Mouse (Mus musculus) kidney, adult 2 months (tissue): ENCODE results near the gene Serpinb1b. TPM values are rescaled to one million over a fixed set of nuclear protein-coding genes. Genes with fewer than 3 reads are reported as not detected.
"Not testable (repeated sequence)": the region's sequence is repeated elsewhere in the genome, so short reads cannot be mapped to it uniquely, and the experiment has no call there.

Source experiments
- DNase-seq: peaks from one replicate; pipeline ENCODE4 v3.0.0; 2021
- H3K27ac ChIP-seq: fragments of 200-500 bp; 2 replicates; pipeline ENCODE4 v1.5.1; 2012; ENCODE audit warnings: low read depth, low read length, control low read depth, inconsistent platforms; ENCODE audit not compliant: insufficient read depth
- H3K27me3 ChIP-seq: fragments of 200-500 bp; replicated peaks from 2 replicates; pipeline ENCODE4 v1.6.1; 2012; ENCODE audit warnings: mild to moderate bottlenecking, moderate library complexity, low read length, inconsistent platforms; ENCODE audit not compliant: control insufficient read depth, insufficient read depth
- H3K36me3 ChIP-seq: fragments of 200-500 bp; 2 replicates; pipeline ENCODE4 v1.6.1; 2012; ENCODE audit warnings: mild to moderate bottlenecking, moderate library complexity, low read length, inconsistent platforms; ENCODE audit not compliant: control insufficient read depth, insufficient read depth
- H3K4me1 ChIP-seq: fragments of 200-500 bp; 2 replicates; pipeline ENCODE4 v1.6.1; 2011; ENCODE audit warnings: low read length; ENCODE audit not compliant: control insufficient read depth, insufficient read depth
- H3K4me3 ChIP-seq: fragments of 200-500 bp; 2 replicates; pipeline ENCODE4 v1.5.1; 2011; ENCODE audit warnings: mild to moderate bottlenecking, low read depth, low read length, control low read depth; ENCODE audit not compliant: insufficient read depth
- CTCF ChIP-seq: fragments of 200-500 bp; conservative IDR thresholded peaks from 2 replicates; pipeline ENCODE4 v1.5.1; 2011; ENCODE audit warnings: low read depth, mild to moderate bottlenecking, control low read depth, low read length, moderate library complexity, mixed read lengths; ENCODE audit not compliant: insufficient read depth, insufficient read length
- POLR2A ChIP-seq: fragments of 200-500 bp; IDR thresholded peaks from one replicate; pipeline ENCODE4 v1.6.1; 2011; ENCODE audit warnings: low read depth, low read length, control low read depth
- WGBS: fragments of 180-500 bp; shearing (Covaris S2); methylation state at CpG from one replicate; pipeline ENCODE4 v1.1.7; 2018; 5-methylcytosine and 5-hydroxymethylcytosine counted together
- polyA plus RNA-seq: library from polyadenylated mRNA; depleted of rRNA; stranded (reverse); fragments of >200 nt; gene quantifications from 2 replicates; pipeline ENCODE4 v1.2.3, GENCODE M21; 2012; rRNA removed

The Serpinb1b gene
- not detected in 2 replicates for polyA plus RNA-seq

- H3K27me3 ChIP-seq, result no peaks in the 10 kb centered on the region
- no peaks in the 10 kb centered on the region for H3K36me3 ChIP-seq
- no peak within 1 kb of the TSS for H3K27ac ChIP-seq
- DNase-seq, result no peak
- WGBS, result 63% methylated on average over 3 of the region's 3 CpGs
- no peaks in the 10 kb centered on the region for H3K4me1 ChIP-seq
- no peak within 1 kb of the TSS for H3K4me3 ChIP-seq
- TF ChIP-seq POLR2A (no peak), CTCF (no peak)
These were observed at the start of gene Serpinb1b for GRCm38 (mm10) chr13:33078056-33078705. Serpinb1b (plus strand) TSS chr13:33078575.

GRCm38 (mm10) chr13:33029478-33029877 is 48.9 kb upstream of the Serpinb1b start:
- H3K36me3 ChIP-seq, DNase-seq: not testable (repeated sequence)

GRCm38 (mm10) chr13:33030281-33030680 is 48.1 kb upstream of the Serpinb1b start:
- DNase-seq, result no peak
- no peaks in the 10 kb centered on the region for H3K36me3 ChIP-seq
- H3K4me3 ChIP-seq, result no peak overlapping the region
- no peaks in the 10 kb centered on the region for H3K27me3 ChIP-seq
- TF ChIP-seq CTCF, result no peak
- no peak for TF ChIP-seq POLR2A
- WGBS, result 77% methylated on average over 3 of the region's 3 CpGs
- no peak overlapping the region for H3K27ac ChIP-seq
- no peaks in the 10 kb centered on the region for H3K4me1 ChIP-seq

More at GRCm38 (mm10) chr13:33029478-33029877, 48.9 kb upstream of the Serpinb1b start:
- not testable (repeated sequence) for H3K4me1 ChIP-seq, H3K4me3 ChIP-seq, H3K27me3 ChIP-seq, H3K27ac ChIP-seq
- 97% methylated on average over 2 of the region's 2 CpGs for WGBS

GRCm38 (mm10) chr13:33035506-33035905 is 42.9 kb upstream of the Serpinb1b start:
- no peak overlapping the region for H3K27ac ChIP-seq
- TF ChIP-seq CTCF (no peak), POLR2A (no peak)
- no peaks in the 10 kb centered on the region for H3K27me3 ChIP-seq
- DNase-seq, result no peak
- no peaks in the 10 kb centered on the region for H3K4me1 ChIP-seq
- H3K4me3 ChIP-seq, result no peak overlapping the region
- 83% methylated on average over 1 of the region's 1 CpGs for WGBS
- H3K36me3 ChIP-seq, result no peaks in the 10 kb centered on the region

GRCm38 (mm10) chr13:33043542-33043941 is 34.8 kb upstream of the Serpinb1b start:
- Histone ChIP-seq H3K27ac (no peak overlapping the region), H3K27me3 (no peaks in the 10 kb centered on the region), H3K36me3 (no peaks in the 10 kb centered on the region), H3K4me3 (no peak overlapping the region), H3K4me1 (no peaks in the 10 kb centered on the region)
- TF ChIP-seq POLR2A (no peak), CTCF (no peak)
- no peak for DNase-seq
- 92% methylated on average over 3 of the region's 3 CpGs for WGBS

- Histone ChIP-seq H3K4me1 (no peaks in the 10 kb centered on the region), H3K36me3 (no peaks in the 10 kb centered on the region), H3K27ac (no peak overlapping the region), H3K27me3 (no peaks in the 10 kb centered on the region), H3K4me3 (no peak overlapping the region)
- TF ChIP-seq CTCF (no peak), POLR2A (no peak)
- no peak for DNase-seq
- 86% methylated on average over 2 of the region's 2 CpGs for WGBS
These were observed 31.1 kb upstream of the Serpinb1b start for GRCm38 (mm10) chr13:33047234-33047633.

- WGBS, result 68% methylated on average over 4 of the region's 4 CpGs
- no peak overlapping the region for H3K27ac ChIP-seq
These were observed 30.2 kb upstream of the Serpinb1b start for GRCm38 (mm10) chr13:33048187-33048586.

More at GRCm38 (mm10) chr13:33048187-33048586, 30.2 kb upstream of the Serpinb1b start:
- no peaks in the 10 kb centered on the region for H3K36me3 ChIP-seq
- H3K27me3 ChIP-seq, result no peaks in the 10 kb centered on the region
- H3K4me3 ChIP-seq, result no peak overlapping the region
- TF ChIP-seq CTCF (no peak), POLR2A (no peak)
- DNase-seq, result no peak
- H3K4me1 ChIP-seq, result no peaks in the 10 kb centered on the region
